Mouse (Mus musculus) spleen, postnatal 10 days (tissue): ENCODE measurements around the gene Wdr45.
A peak's percentile ranks its signal among the peaks of the same experiment; 100 is the strongest.
"Not testable (repeated sequence)": the region's sequence is repeated elsewhere in the genome, so short reads cannot be mapped to it uniquely, and the experiment has no call there.

Experiments used
- DNase-seq, 2 experiments: peaks; one replicate each; pipeline ENCODE4 v3.0.0; 2021 to 2022; ENCODE audit warnings: low spot score in 2 of 2

The Wdr45 gene

GRCm38 (mm10) chrX:7714135-7714899 lies at the start of gene Wdr45:
Wdr45 (plus strand) TSS chrX:7714333.
- DNase-seq: peak; percentile 79 to 94

- no peak for DNase-seq
Observed at GRCm38 (mm10) chrX:7664791-7665190, 49.3 kb upstream of the Wdr45 start.

GRCm38 (mm10) chrX:7665739-7666502 lies 48.2 kb upstream of the Wdr45 start:
- no peak for DNase-seq

GRCm38 (mm10) chrX:7670390-7670881 lies 43.7 kb upstream of the Wdr45 start:
- DNase-seq: peak; percentile 61 to 75

- peak in 1 of 2 experiments; percentile 39 for DNase-seq
Observed at GRCm38 (mm10) chrX:7670921-7671623, 43.1 kb upstream of the Wdr45 start, which contains the start of gene Plp2. Plp2 (minus strand) TSS chrX:7671390.

GRCm38 (mm10) chrX:7672739-7673138 lies 41.4 kb upstream of the Wdr45 start:
- no peak for DNase-seq

- peak in 1 of 2 experiments; percentile 58 for DNase-seq
Observed at GRCm38 (mm10) chrX:7673578-7674281, 40.4 kb upstream of the Wdr45 start.

GRCm38 (mm10) chrX:7674284-7675000 lies 39.7 kb upstream of the Wdr45 start:
- DNase-seq: peak in 1 of 2 experiments; percentile 35

- no peak for DNase-seq
Observed at GRCm38 (mm10) chrX:7675001-7675380, 39.1 kb upstream of the Wdr45 start.

GRCm38 (mm10) chrX:7678986-7679385 lies 35.1 kb upstream of the Wdr45 start:
- DNase-seq: no peak

GRCm38 (mm10) chrX:7679405-7680056 lies 34.6 kb upstream of the Wdr45 start:
- peak; percentile 72 to 90 for DNase-seq

- DNase-seq: no peak
Observed at GRCm38 (mm10) chrX:7680057-7680412, 34.1 kb upstream of the Wdr45 start.

GRCm38 (mm10) chrX:7680864-7681263 lies 33.3 kb upstream of the Wdr45 start, which contains the start of gene Magix:
Magix (minus strand) TSS chrX:7681251.
- DNase-seq: no peak

GRCm38 (mm10) chrX:7688321-7688720 lies 25.8 kb upstream of the Wdr45 start:
- DNase-seq: no peak

GRCm38 (mm10) chrX:7690486-7690885 lies 23.6 kb upstream of the Wdr45 start:
- DNase-seq: no peak

- DNase-seq: peak in 1 of 2 experiments; percentile 51
Observed at GRCm38 (mm10) chrX:7692862-7693261, 21.3 kb upstream of the Wdr45 start.

GRCm38 (mm10) chrX:7696520-7696919 lies 17.6 kb upstream of the Wdr45 start:
- DNase-seq: no peak

- DNase-seq: peak; percentile 60 to 85
Observed at GRCm38 (mm10) chrX:7696954-7697381, 17.2 kb upstream of the Wdr45 start, which contains the start of gene Gpkow. Gpkow (plus strand) TSS chrX:7697131.

GRCm38 (mm10) chrX:7713764-7714134 lies 384 bp upstream of the Wdr45 start:
- DNase-seq: not testable (repeated sequence)

GRCm38 (mm10) chrX:7716058-7716457 lies 1.9 kb downstream of the Wdr45 start:
- not testable (repeated sequence) for DNase-seq
